Mouse (Mus musculus): ENCODE data around the gene Tmem86a. TPM values are rescaled to one million over a fixed set of nuclear protein-coding genes. Genes with fewer than 3 reads are reported as not detected.

The Tmem86a gene
- total and polyA plus RNA-seq, 3 experiments: 0.30 to 2.0 (median 0.82) TPM

DNA sequence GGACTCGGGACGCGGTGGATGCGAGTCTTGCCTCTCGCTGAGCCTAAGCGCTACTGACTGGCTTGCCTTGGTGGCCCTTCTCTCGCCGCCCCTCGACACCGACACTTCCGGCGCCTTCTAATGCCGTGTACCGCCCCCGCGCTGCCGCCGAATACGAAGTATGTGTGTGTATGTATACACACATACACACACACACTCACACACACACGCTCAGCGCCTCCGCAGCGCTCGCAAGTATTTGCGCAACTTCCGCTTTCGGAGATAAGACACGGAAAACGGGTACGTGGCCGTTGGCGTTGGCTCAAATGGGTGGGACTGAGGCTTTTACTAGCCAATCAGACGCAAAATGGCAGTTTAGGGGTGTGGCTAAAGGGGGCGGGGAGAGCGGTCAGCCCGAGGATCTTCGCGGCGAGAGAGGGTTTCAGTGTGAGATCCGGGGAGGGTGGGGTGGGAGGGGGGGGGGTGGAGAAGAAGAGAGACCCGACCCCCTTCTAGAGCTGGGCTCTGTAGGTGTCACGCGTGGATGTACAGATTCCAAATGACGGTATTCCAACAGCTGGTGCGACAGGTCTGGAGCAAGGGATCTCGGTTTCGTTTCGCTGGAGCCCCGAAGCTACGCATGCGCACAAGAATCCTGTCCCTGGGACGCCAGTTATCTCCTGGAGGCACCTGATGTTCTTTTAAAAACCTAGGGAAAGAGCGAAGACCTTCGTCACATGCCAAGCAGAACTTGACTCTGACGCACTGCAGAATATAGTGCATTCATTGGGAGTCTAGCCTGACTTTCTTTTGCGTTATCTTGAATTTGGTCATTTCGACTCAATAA lies 42.0 kb upstream of the Tmem86a start, which contains the start of gene Spty2d1:
Spty2d1 (minus strand) TSS at position 244 of the 826 bp plus-strand sequence.
- Histone ChIP-seq H3K4me3 (replicated peaks in 1 of 3; ENCODE audit: low read depth in 2 of 3, low read length in 2 of 3, poor library complexity in 1 of 3) (peak within 1 kb of the TSS; percentile 62 to 89 (median 83)), H3K36me3 (replicated peaks in 1 of 2; ENCODE audit: control insufficient read depth in 1 of 2, insufficient read depth in 1 of 2, low read length in 1 of 2) (peaks cover 0 to 11% of the 10 kb centered on the region in 2 experiments), H3K9ac (ENCODE audit: insufficient read depth, low read depth) (peak within 1 kb of the TSS; percentile 71), H3K4me1 (ENCODE audit: control insufficient read depth in 1 of 2, insufficient read depth in 2 of 2) (peaks cover 4 to 39% of the 10 kb centered on the region in 2 experiments), H3K79me2 (replicated peaks; ENCODE audit: control insufficient read depth, extremely low read depth, insufficient read depth, poor library complexity, severe bottlenecking) (peaks cover 34% of the 10 kb centered on the region), H3K27ac (ENCODE audit: insufficient read depth, low read depth) (peak within 1 kb of the TSS; percentile 52), H3K4me2 (ENCODE audit: insufficient read depth, low read depth, poor library complexity, severe bottlenecking) (peak within 1 kb of the TSS; percentile 93), H3K27me3 (replicated peaks) (no peaks in the 10 kb centered on the region), H3K9me3 (replicated peaks; ENCODE audit: low read length) (no peaks in the 10 kb centered on the region)
- in situ Hi-C loops (cut with MboI; ENCODE audit: low pct_ligation_motif_present, low pct_unique_long_range_greater_than_20kb, low sequenced_read_pairs) (loop anchor here (5.0 kb wide), 1 partner anchor 46 kb away; no protein-coding TSS in a partner anchor), dilution Hi-C loops (cut with MboI; ENCODE audit: extremely low pct_ligation_motif_present, extremely low pct_unique_long_range_greater_than_20kb, low sequenced_read_pairs) (no loop called here)
- peak; percentile 99 for DNase-seq (ENCODE audit: extremely low read depth)
- TF ChIP-seq EP300 (IDR thresholded peaks at IDR 0.05; ENCODE audit: low read length): no peak
- TF ChIP-seq SMC3 (IDR thresholded peaks at IDR 0.05; ENCODE audit: low read depth, low read length): no peak
- TF ChIP-seq RCOR1 (conservative IDR thresholded peaks at IDR 0.05; ENCODE audit: low read depth, low read length): 0 out of 2 replicates have a peak, but pooled peaks have one; percentile 18
- TF ChIP-seq KAT2A (IDR thresholded peaks at IDR 0.05; ENCODE audit: insufficient replicate concordance, low read length): peak; percentile 78; the same call in 1 of the 2 replicates
- TF ChIP-seq E2F4 (IDR thresholded peaks at IDR 0.05; ENCODE audit: insufficient replicate concordance, low read depth, low read length): peak; percentile 78; the same call in 1 of the 2 replicates
- peak; percentile 79 for TF ChIP-seq ETS1 (conservative IDR thresholded peaks at IDR 0.05; ENCODE audit: low read depth, low read length)
- peak; percentile 43; the same call in 1 of the 2 replicates for TF ChIP-seq GABPA (IDR thresholded peaks at IDR 0.05; ENCODE audit: insufficient replicate concordance, low read depth, low read length)
- TF ChIP-seq MAFK (IDR thresholded peaks at IDR 0.05; ENCODE audit: insufficient replicate concordance, low read length): peak; percentile 46; the same call in 1 of the 2 replicates
- no peak for TF ChIP-seq ZKSCAN1 (IDR thresholded peaks at IDR 0.05; ENCODE audit: borderline replicate concordance, low read depth, low read length)
- peak; percentile 89 for TF ChIP-seq HCFC1 (IDR thresholded peaks at IDR 0.05; ENCODE audit: low read depth, low read length)
- no peak for TF ChIP-seq USF2 (conservative IDR thresholded peaks at IDR 0.05; ENCODE audit: low read depth, low read length)
- TF ChIP-seq ELF1 (IDR thresholded peaks at IDR 0.05; ENCODE audit: low read depth, low read length): peak; percentile 97
- peak; percentile 29; the same call in 1 of the 2 replicates for TF ChIP-seq JUN (IDR thresholded peaks at IDR 0.05; ENCODE audit: insufficient read depth, low read depth, low read length)
- TF ChIP-seq MYC (IDR thresholded peaks at IDR 0.05; ENCODE audit: low read depth, low read length): peak; percentile 72; the same call in 1 of the 2 replicates
- TF ChIP-seq POLR2A (IDR thresholded peaks at IDR 0.05; ENCODE audit: low read depth, low read length): peak; percentile 90
- peak; percentile 34; the same call in 1 of the 2 replicates for TF ChIP-seq JUND (conservative IDR thresholded peaks at IDR 0.05; ENCODE audit: low read depth, low read length)
- peak; percentile 44 for TF ChIP-seq TBP (conservative IDR thresholded peaks at IDR 0.05; ENCODE audit: low read depth, low read length)
- peak; percentile 93 for TF ChIP-seq MXI1 (IDR thresholded peaks at IDR 0.05; ENCODE audit: low read depth, low read length)
- peak; percentile 89 for TF ChIP-seq NRF1 (IDR thresholded peaks at IDR 0.05; ENCODE audit: low read depth, low read length)
- peak; percentile 79; the same call in 1 of the 2 replicates for TF ChIP-seq MAZ (IDR thresholded peaks at IDR 0.05; ENCODE audit: low read depth, low read length)
- TF ChIP-seq ZNF384 (IDR thresholded peaks at IDR 0.05; ENCODE audit: low read depth, low read length): 0 out of 2 replicates have a peak, but pooled peaks have one; percentile 19
- peak; percentile 84 for TF ChIP-seq IRF4 (IDR thresholded peaks at IDR 0.05; ENCODE audit: low read depth, low read length)
- TF ChIP-seq CHD1 (IDR thresholded peaks at IDR 0.05; ENCODE audit: low read depth, low read length): no peak
- peak; percentile 76 for TF ChIP-seq BHLHE40 (IDR thresholded peaks at IDR 0.05; ENCODE audit: low read depth, low read length)
- TF ChIP-seq NELFE (IDR thresholded peaks at IDR 0.05; ENCODE audit: low read depth, low read length): peak; percentile 87
- TF ChIP-seq SIN3A (IDR thresholded peaks at IDR 0.05; ENCODE audit: low read length): peak; percentile 99
- TF ChIP-seq ZC3H11A (IDR thresholded peaks at IDR 0.05; ENCODE audit: low read depth, low read length): no peak
- TF ChIP-seq MEF2A (IDR thresholded peaks at IDR 0.05; ENCODE audit: borderline replicate concordance, low read depth, low read length): peak; percentile 82
- no peak; the same call in 1 of the 2 replicates for TF ChIP-seq CHD2 (IDR thresholded peaks at IDR 0.05; ENCODE audit: low read length)
- peak; percentile 89 for TF ChIP-seq MAX (IDR thresholded peaks at IDR 0.05; ENCODE audit: low read length)
- TF ChIP-seq TCF12 (IDR thresholded peaks at IDR 0.05; ENCODE audit: low read depth, low read length): peak; percentile 91
- TF ChIP-seq UBTF (IDR thresholded peaks at IDR 0.05; ENCODE audit: low read depth, low read length): no peak; the same call in 1 of the 2 replicates
- peak; percentile 88; the same call in 1 of the 2 replicates for TF ChIP-seq POLR2AphosphoS2 (IDR thresholded peaks at IDR 0.05; ENCODE audit: low read depth, low read length)
- TF ChIP-seq RAD21 (IDR thresholded peaks at IDR 0.05; ENCODE audit: low read depth, low read length): no peak
- no peak for TF ChIP-seq USF1 (IDR thresholded peaks at IDR 0.05; ENCODE audit: low read depth, low read length)
- no peak for TF ChIP-seq PAX5 (IDR thresholded peaks at IDR 0.05; ENCODE audit: low read length)
- TF ChIP-seq CTCF (conservative IDR thresholded peaks at IDR 0.05 in 1 of 2, IDR thresholded peaks at IDR 0.05 in 1 of 2; ENCODE audit: low read depth in 2 of 2, low read length in 2 of 2): no peak

Data from CH12.LX (cell line).